In the genomic region with DNA sequence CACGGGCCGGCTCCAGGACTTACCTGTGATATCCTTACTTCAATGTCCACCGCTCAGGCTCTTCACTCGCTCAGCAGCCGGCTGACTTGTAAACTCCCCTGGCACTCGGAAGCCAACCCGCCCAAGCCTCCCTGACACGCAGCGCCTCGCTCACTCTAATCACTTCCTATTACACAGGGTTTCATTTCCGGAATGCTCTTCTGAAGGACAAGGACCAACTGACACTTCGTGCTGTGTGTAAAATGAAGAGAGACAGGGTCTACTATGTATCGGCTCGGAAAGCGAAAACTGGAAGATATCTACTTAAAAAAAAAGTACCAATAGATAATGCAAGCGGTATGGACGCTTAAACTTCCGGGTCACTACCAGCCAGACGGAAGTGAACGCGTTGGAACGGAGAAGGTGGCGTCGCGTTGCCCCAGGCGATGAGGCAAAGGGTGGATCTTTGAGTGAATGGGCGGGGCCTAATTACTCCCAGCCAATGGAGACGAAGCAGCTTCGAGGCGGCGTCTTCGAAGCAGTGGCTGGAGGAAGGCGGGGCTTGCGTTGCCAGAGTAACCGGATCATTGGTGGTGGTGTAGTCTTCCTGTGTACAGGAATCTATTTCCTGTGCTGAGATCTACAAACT, we compare ENCODE assay signal across 8 mouse cellular contexts. TPM values are rescaled to one million over a fixed set of nuclear protein-coding genes. Genes with fewer than 3 reads are reported as not detected.
DNase-seq lines count a peak whose midpoint lies in the region; ATAC-seq and TF ChIP-seq lines count a peak whose summit lies in the region.

A gene (minus strand): TSS at position 366 of the 628 bp plus-strand sequence.

- H3K27me3 ChIP-seq in MEL (ENCODE audit: control insufficient read depth in 1 of 2, insufficient read depth in 2 of 2, low read length in 2 of 2), result no peaks in the 10 kb centered on the region
- no peaks in the 10 kb centered on the region for H3K27me3 ChIP-seq in cerebellum, adult 2 months (ENCODE audit: control insufficient read depth, insufficient read depth, low read length)
- H3K27me3 ChIP-seq in forebrain, postnatal 0 days (ENCODE audit: insufficient read depth, low read length), result no peaks in the 10 kb centered on the region
- H3K27me3 ChIP-seq in lung, embryonic 15.5 days, result no peaks in the 10 kb centered on the region

- peak within 1 kb of the TSS; percentile 80 for H3K4me2 ChIP-seq in forebrain, postnatal 0 days (ENCODE audit: low read depth)
- H3K4me2 ChIP-seq in lung, embryonic 15.5 days, result peak within 1 kb of the TSS; percentile 72

- TF ChIP-seq EP300 in MEL (IDR thresholded peaks at IDR 0.05; ENCODE audit: low read depth in 1 of 2, low read length in 2 of 2), result 0 out of 4 replicates have a peak, but pooled peaks of 1 of the 2 experiments have one; percentile 16

- H3K4me1 ChIP-seq in MEL (ENCODE audit: control insufficient read depth in 1 of 2, insufficient read depth in 2 of 2, low read length in 2 of 2), result peaks cover 8 to 12% of the 10 kb centered on the region in 2 experiments; a peak in 2 of 4 replicates
- H3K4me1 ChIP-seq in cerebellum, adult 2 months (ENCODE audit: control insufficient read depth, insufficient read depth, low read length), result peaks cover 5% of the 10 kb centered on the region; the same call in 1 of the 2 replicates
- H3K4me1 ChIP-seq in forebrain, postnatal 0 days (ENCODE audit: insufficient read depth), result peaks cover 15% of the 10 kb centered on the region; the same call in 1 of the 2 replicates
- peaks cover 11% of the 10 kb centered on the region; the same call in 1 of the 2 replicates for H3K4me1 ChIP-seq in lung, embryonic 15.5 days

- TF ChIP-seq RAD21 in MEL (IDR thresholded peaks at IDR 0.05; ENCODE audit: low read depth, low read length), result no peak

- peak; percentile 99 for ATAC-seq in forebrain, postnatal 0 days
- ATAC-seq in lung, embryonic 15.5 days (ENCODE audit: borderline replicate concordance, extremely low read depth, low FRiP score, low TSS enrichment), result peak; percentile 99

- TF ChIP-seq POLR2A in MEL (IDR thresholded peaks at IDR 0.05; ENCODE audit: control insufficient read depth in 1 of 2, insufficient read depth in 1 of 2, low read depth in 1 of 2, low read length in 2 of 2, poor library complexity in 1 of 2), result peak in 1 of 2 experiments; percentile 74; a peak in 1 of 4 replicates
- peak; percentile 52; the same call in 1 of the 2 replicates for TF ChIP-seq POLR2A in cerebellum, adult 2 months (IDR thresholded peaks at IDR 0.05; ENCODE audit: borderline replicate concordance, insufficient read depth, low read length)

- peaks cover 15% of the 10 kb centered on the region for H3K79me2 ChIP-seq in MEL (ENCODE audit: control insufficient read depth, insufficient read depth, low read length, poor library complexity)

- under 1% methylated on average over 35 of the region's 35 CpGs for WGBS in cerebellum, adult 2 months
- WGBS in forebrain, postnatal 0 days, result 1% methylated on average over 35 of the region's 35 CpGs
- WGBS in lung, embryonic 15.5 days, result under 1% methylated on average over 35 of the region's 35 CpGs

- peaks cover 0 to 12% of the 10 kb centered on the region in 2 experiments; a peak in 3 of 4 replicates for H3K36me3 ChIP-seq in MEL (ENCODE audit: control insufficient read depth in 1 of 2, insufficient read depth in 2 of 2, low read length in 2 of 2)
- peaks cover 3% of the 10 kb centered on the region for H3K36me3 ChIP-seq in forebrain, postnatal 0 days (ENCODE audit: insufficient read depth)
- peaks cover 10% of the 10 kb centered on the region; the same call in 1 of the 2 replicates for H3K36me3 ChIP-seq in lung, embryonic 15.5 days

- peak within 1 kb of the TSS; percentile 93 to 95 for H3K4me3 ChIP-seq in MEL (ENCODE audit: control insufficient read depth in 1 of 2, insufficient read depth in 1 of 2, low read depth in 2 of 2, low read length in 2 of 2)
- peak within 1 kb of the TSS; percentile 76 for H3K4me3 ChIP-seq in cerebellum, adult 2 months (replicated peaks; ENCODE audit: insufficient read depth, low read depth, low read length)
- H3K4me3 ChIP-seq in forebrain, postnatal 0 days (ENCODE audit: low read depth, low read length), result peak within 1 kb of the TSS; percentile 57
- H3K4me3 ChIP-seq in lung, embryonic 15.5 days, result peak within 1 kb of the TSS; percentile 81

- no peaks in the 10 kb centered on the region for H3K9me3 ChIP-seq in MEL (replicated peaks; ENCODE audit: insufficient read depth, low read length)
- H3K9me3 ChIP-seq in forebrain, postnatal 0 days (ENCODE audit: low read length), result no peaks in the 10 kb centered on the region
- no peaks in the 10 kb centered on the region for H3K9me3 ChIP-seq in lung, embryonic 15.5 days

- H3K9ac ChIP-seq in MEL (ENCODE audit: control insufficient read depth, low read depth, low read length, poor library complexity, severe bottlenecking), result peak within 1 kb of the TSS; percentile 92
- H3K9ac ChIP-seq in forebrain, postnatal 0 days, result peak within 1 kb of the TSS; percentile 59
- peak within 1 kb of the TSS; percentile 70 for H3K9ac ChIP-seq in lung, embryonic 15.5 days

- DNase-seq in MEL (ENCODE audit: low read depth, low spot score), result peak; percentile 99
- DNase-seq in cerebellum, adult 2 months, result peak; percentile 94 to 97
- peak; percentile 99 for DNase-seq in forebrain, postnatal 0 days
- DNase-seq in heart, postnatal 4 days, result peak; percentile 97
- DNase-seq in layer of hippocampus, adult 8-10 months (ENCODE audit: low spot score in 2 of 2), result peak; percentile 96 to 97
- DNase-seq in ovary, adult 18-20 months (ENCODE audit: low spot score), result peak; percentile 95
- DNase-seq in thymus, postnatal 0 days (ENCODE audit: low spot score), result peak; percentile 99

- peak within 1 kb of the TSS; percentile 91 for H3K27ac ChIP-seq in MEL (ENCODE audit: control insufficient read depth, low read depth, low read length)
- no peak within 1 kb of the TSS for H3K27ac ChIP-seq in cerebellum, adult 2 months (ENCODE audit: insufficient read depth, low read length)
- peak within 1 kb of the TSS; percentile 80 for H3K27ac ChIP-seq in forebrain, postnatal 0 days (ENCODE audit: low read depth, low read length)
- H3K27ac ChIP-seq in lung, embryonic 15.5 days, result peak within 1 kb of the TSS; percentile 48

- TF ChIP-seq CTCF in MEL (IDR thresholded peaks at IDR 0.05 in 2 of 3, conservative IDR thresholded peaks at IDR 0.05 in 1 of 3; ENCODE audit: control insufficient read depth in 1 of 3, insufficient read depth in 1 of 3, low read depth in 2 of 3, low read length in 3 of 3, poor library complexity in 1 of 3, severe bottlenecking in 1 of 3), result no peak
- no peak for TF ChIP-seq CTCF in cerebellum, adult 2 months (IDR thresholded peaks at IDR 0.05; ENCODE audit: borderline replicate concordance, insufficient read depth, low read depth, low read length)
- no peak for TF ChIP-seq CTCF in forebrain, postnatal 0 days (IDR thresholded peaks at IDR 0.05; ENCODE audit: low read depth)

TF ChIP-seq in MEL, 35 proteins besides CTCF, POLR2A, EP300 and RAD21 (continues in another document):
- TF ChIP-seq MAZ (IDR thresholded peaks at IDR 0.05; ENCODE audit: low read depth, low read length) (no peak), ETS1 (IDR thresholded peaks at IDR 0.05; ENCODE audit: low read depth, low read length) (peak; percentile 39; the same call in 1 of the 2 replicates), TCF12 (IDR thresholded peaks at IDR 0.05; ENCODE audit: low read depth, low read length) (no peak), ZNF384 (IDR thresholded peaks at IDR 0.05; ENCODE audit: low read depth, low read length) (peak; percentile 85), ZC3H11A (IDR thresholded peaks at IDR 0.05; ENCODE audit: low read depth, low read length) (no peak), UBTF (IDR thresholded peaks at IDR 0.05; ENCODE audit: borderline replicate concordance, insufficient read depth, low read depth, low read length) (no peak), GATA1 (IDR thresholded peaks at IDR 0.05; ENCODE audit: low read depth, low read length) (peak; percentile 60), CHD1 (IDR thresholded peaks at IDR 0.05; ENCODE audit: low read depth, low read length) (no peak), TAL1 (IDR thresholded peaks at IDR 0.05; ENCODE audit: low read length) (no peak), HCFC1 (IDR thresholded peaks at IDR 0.05; ENCODE audit: low read depth, low read length) (peak; percentile 91), MYC (IDR thresholded peaks at IDR 0.05; ENCODE audit: low read depth, low read length) (peak; percentile 74; the same call in 1 of the 2 replicates), MAX (IDR thresholded peaks at IDR 0.05; ENCODE audit: low read length) (peak; percentile 58; the same call in 1 of the 2 replicates), USF2 (IDR thresholded peaks at IDR 0.05; ENCODE audit: borderline replicate concordance in 1 of 2, insufficient read depth in 1 of 2, low read depth in 1 of 2, low read length in 2 of 2) (no peak), E2F4 (IDR thresholded peaks at IDR 0.05; ENCODE audit: borderline replicate concordance, low read depth, low read length) (no peak), ZMIZ1 (IDR thresholded peaks at IDR 0.05; ENCODE audit: low read depth, low read length) (no peak), MYB (IDR thresholded peaks at IDR 0.05; ENCODE audit: low read depth, low read length) (0 out of 2 replicates have a peak, but pooled peaks have one; percentile 34), SMC3 (IDR thresholded peaks at IDR 0.05; ENCODE audit: low read depth, low read length) (no peak), POLR2AphosphoS5 (IDR thresholded peaks at IDR 0.05; ENCODE audit: borderline replicate concordance, low read depth, low read length) (no peak), MAFK (IDR thresholded peaks at IDR 0.05; ENCODE audit: borderline replicate concordance, low read depth, low read length) (no peak), KAT2A (conservative IDR thresholded peaks at IDR 0.05; ENCODE audit: low read depth, low read length) (peak; percentile 79), RCOR1 (IDR thresholded peaks at IDR 0.05; ENCODE audit: low read depth, low read length) (0 out of 2 replicates have a peak, but pooled peaks have one; percentile 10), NELFE (IDR thresholded peaks at IDR 0.05; ENCODE audit: low read depth, low read length) (peak; percentile 64)

RNA-seq across cellular contexts. Expression of the gene that starts here (rescaled TPM):
- 14.1 and 18.2 TPM in 2 replicates for total RNA-seq in MEL (2012; rRNA removed)
- polyA plus RNA-seq in MEL (2012; ENCODE audit: insufficient read depth in 1 of 2, insufficient read length in 2 of 2, low read depth in 1 of 2, low replicate concordance in 2 of 2, missing spikeins in 1 of 2), result 10 to 100 TPM in 1 of 2 experiments, not detected in 1; 17.1 TPM
- 19.2 and 20.6 TPM in 2 replicates for polyA plus RNA-seq in cerebellum, adult 2 months (2012; rRNA removed)
- total RNA-seq in forebrain, postnatal 0 days (2014; rRNA removed), result 17.5 and 21.5 TPM in 2 replicates
- 16.1 and 22.3 TPM in 2 replicates for polyA plus RNA-seq in forebrain, postnatal 0 days (2015; fragmentation: Nextera tagmentation; extraction: Ambion mirVana)
- total RNA-seq in heart, postnatal 4 days (2021), result 10 to 100 TPM; 25.1 to 25.4 TPM
- total RNA-seq in layer of hippocampus, adult 8-10 months (2022), result 10 to 100 TPM; 21.5 to 24.6 (median 21.8) TPM
- 31.9 and 32.4 TPM in 2 replicates for polyA plus RNA-seq in lung, embryonic 15.5 days (2015; fragmentation: Nextera tagmentation; extraction: Ambion mirVana)
- 23.6 and 24.0 TPM in 2 replicates for polyA plus RNA-seq in thymus, postnatal 0 days (2015; fragmentation: Nextera tagmentation; extraction: Ambion mirVana)
